Mouse (Mus musculus): Measurements from ENCODE around the gene Sgcg. TPM values are rescaled to one million over a fixed set of nuclear protein-coding genes. Genes with fewer than 3 reads are reported as not detected.

The Sgcg gene
- total RNA-seq, 2 experiments from 2014 or later: 0.14 TPM; not detected in 1

GRCm38 (mm10) chr14:61229763-61230162 lies 28.5 kb downstream of the Sgcg start:
- intact Hi-C loops (cut with DNase I): no loop called here
- H3K4me3 ChIP-seq: no peak overlapping the region
- H3K27ac ChIP-seq: no peak overlapping the region
- no peak for DNase-seq (ENCODE audit: extremely low spot score in 1 of 2, low spot score in 2 of 2)
- TF ChIP-seq CTCF (IDR thresholded peaks at IDR 0.05): no peak

- Histone ChIP-seq H3K27ac (no peak overlapping the region), H3K4me3 (no peak overlapping the region)
- intact Hi-C loops (cut with DNase I): no loop called here
- no peak for DNase-seq (ENCODE audit: extremely low spot score in 1 of 2, low spot score in 2 of 2)
- no peak for TF ChIP-seq CTCF (IDR thresholded peaks at IDR 0.05)
Measured at GRCm38 (mm10) chr14:61226151-61226550, 32.1 kb downstream of the Sgcg start.

DNA sequence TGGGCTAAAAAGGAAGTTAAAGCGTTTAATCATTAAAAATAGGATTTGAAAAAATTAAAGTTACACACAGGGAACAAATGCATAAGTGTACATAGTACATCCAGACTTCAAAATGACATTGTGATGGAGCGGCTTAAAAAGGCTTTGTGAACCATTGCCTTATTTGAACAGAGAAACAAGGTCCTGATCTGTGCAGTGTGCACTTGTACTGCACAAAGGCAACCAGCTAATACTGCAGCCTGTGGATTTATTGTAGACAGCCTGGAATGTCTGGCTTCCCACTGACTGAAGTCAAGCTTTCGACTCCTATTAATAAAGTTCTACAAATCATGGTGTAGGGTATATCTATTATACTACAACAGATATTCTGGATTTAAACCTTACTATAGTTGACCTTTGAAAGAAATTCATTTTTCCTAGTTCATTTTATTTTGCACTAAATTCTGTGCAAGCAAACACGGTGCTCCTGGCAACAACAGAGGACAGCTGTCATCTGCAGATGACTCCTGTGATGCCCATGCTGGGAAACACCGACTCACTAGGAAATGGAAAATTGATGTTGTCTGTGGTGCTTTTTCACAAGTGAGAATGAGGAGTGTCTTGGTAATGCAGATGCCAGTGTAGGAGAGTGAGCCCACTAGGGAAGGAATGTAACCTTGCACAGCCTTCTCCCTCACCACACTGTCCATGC lies 33.8 kb downstream of the Sgcg start:
- no peak overlapping the region for H3K27ac ChIP-seq
- TF ChIP-seq CTCF (IDR thresholded peaks at IDR 0.05): no peak
- H3K4me3 ChIP-seq: no peak overlapping the region
- intact Hi-C loops (cut with DNase I): no loop called here
- no peak for DNase-seq (ENCODE audit: extremely low spot score in 1 of 2, low spot score in 2 of 2)

- no peak for DNase-seq (ENCODE audit: extremely low spot score in 1 of 2, low spot score in 2 of 2)
- intact Hi-C loops (cut with DNase I): no loop called here
- Histone ChIP-seq H3K4me3 (no peak overlapping the region), H3K27ac (no peak overlapping the region)
- no peak for TF ChIP-seq CTCF (IDR thresholded peaks at IDR 0.05)
Measured at GRCm38 (mm10) chr14:61223740-61224139, 34.5 kb downstream of the Sgcg start.

GRCm38 (mm10) chr14:61222506-61222905 lies 35.8 kb downstream of the Sgcg start:
- Histone ChIP-seq H3K4me3 (no peak overlapping the region), H3K27ac (no peak overlapping the region)
- intact Hi-C loops (cut with DNase I): no loop called here
- no peak for DNase-seq (ENCODE audit: extremely low spot score in 1 of 2, low spot score in 2 of 2)
- no peak for TF ChIP-seq CTCF (IDR thresholded peaks at IDR 0.05)

DNA sequence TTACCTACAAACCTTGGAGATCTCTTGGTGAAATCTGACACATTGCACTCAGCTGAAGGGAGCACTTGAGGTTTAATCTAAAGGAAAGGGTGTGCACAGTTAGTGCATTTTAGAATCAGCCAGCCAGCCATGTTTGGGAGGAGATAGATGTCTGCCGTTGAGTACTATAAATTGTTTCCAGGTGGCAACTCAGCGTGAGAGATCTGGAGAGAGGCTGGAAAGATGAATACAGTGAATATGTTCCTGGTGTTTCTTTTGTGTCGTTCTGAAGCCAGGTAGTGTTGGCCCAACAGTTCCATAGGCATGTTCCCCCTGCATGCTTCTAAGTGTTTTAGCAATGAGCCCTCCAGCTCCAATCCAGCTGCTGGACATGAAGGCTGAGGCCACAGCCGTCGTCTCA lies 37.1 kb downstream of the Sgcg start:
- Histone ChIP-seq H3K27ac (no peak overlapping the region), H3K4me3 (no peak overlapping the region)
- DNase-seq (ENCODE audit: extremely low spot score in 1 of 2, low spot score in 2 of 2): no peak
- intact Hi-C loops (cut with DNase I): no loop called here
- no peak for TF ChIP-seq CTCF (IDR thresholded peaks at IDR 0.05)

- H3K4me3 ChIP-seq: no peak overlapping the region
- intact Hi-C loops (cut with DNase I): no loop called here
- no peak overlapping the region for H3K27ac ChIP-seq
- no peak for DNase-seq (ENCODE audit: extremely low spot score in 1 of 2, low spot score in 2 of 2)
- TF ChIP-seq CTCF (IDR thresholded peaks at IDR 0.05): no peak
Measured at GRCm38 (mm10) chr14:61211754-61212153, 46.5 kb downstream of the Sgcg start.

GRCm38 (mm10) chr14:61210111-61210510 lies 48.2 kb downstream of the Sgcg start:
- DNase-seq (ENCODE audit: extremely low spot score in 1 of 2, low spot score in 2 of 2): no peak
- TF ChIP-seq CTCF (IDR thresholded peaks at IDR 0.05): no peak
- Histone ChIP-seq H3K27ac (no peak overlapping the region), H3K4me3 (no peak overlapping the region)
- intact Hi-C loops (cut with DNase I): no loop called here

- DNase-seq (ENCODE audit: extremely low spot score in 1 of 2, low spot score in 2 of 2): no peak
- TF ChIP-seq CTCF (IDR thresholded peaks at IDR 0.05): no peak
- H3K4me3 ChIP-seq: no peak overlapping the region
- H3K27ac ChIP-seq: no peak overlapping the region
- intact Hi-C loops (cut with DNase I): no loop called here
Measured at GRCm38 (mm10) chr14:61194416-61194815, 63.9 kb downstream of the Sgcg start.

DNA sequence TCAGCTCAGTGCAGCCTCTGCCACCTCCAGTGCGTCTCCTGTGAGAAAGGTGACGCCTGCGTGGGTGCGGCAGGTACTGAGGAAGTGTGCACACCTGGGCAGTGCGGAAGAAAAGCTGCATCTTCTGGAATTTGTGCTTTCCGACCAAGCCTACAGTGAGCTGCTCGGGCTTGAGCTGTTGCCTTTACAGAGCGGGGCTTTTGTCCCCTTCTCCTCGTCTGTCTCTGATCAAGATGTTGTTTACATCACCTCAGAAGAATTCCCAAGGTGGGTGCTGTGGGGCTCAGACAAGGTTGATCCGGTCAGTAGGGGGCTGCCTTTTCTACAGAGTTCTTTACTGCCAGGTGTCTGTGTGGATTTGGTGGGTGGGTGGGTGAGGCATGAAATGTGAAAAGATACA lies 66.0 kb downstream of the Sgcg start:
- H3K4me3 ChIP-seq: no peak overlapping the region
- DNase-seq (ENCODE audit: extremely low spot score in 1 of 2, low spot score in 2 of 2): no peak
- TF ChIP-seq CTCF (IDR thresholded peaks at IDR 0.05): no peak
- no peak overlapping the region for H3K27ac ChIP-seq
- intact Hi-C loops (cut with DNase I): no loop called here

DNA sequence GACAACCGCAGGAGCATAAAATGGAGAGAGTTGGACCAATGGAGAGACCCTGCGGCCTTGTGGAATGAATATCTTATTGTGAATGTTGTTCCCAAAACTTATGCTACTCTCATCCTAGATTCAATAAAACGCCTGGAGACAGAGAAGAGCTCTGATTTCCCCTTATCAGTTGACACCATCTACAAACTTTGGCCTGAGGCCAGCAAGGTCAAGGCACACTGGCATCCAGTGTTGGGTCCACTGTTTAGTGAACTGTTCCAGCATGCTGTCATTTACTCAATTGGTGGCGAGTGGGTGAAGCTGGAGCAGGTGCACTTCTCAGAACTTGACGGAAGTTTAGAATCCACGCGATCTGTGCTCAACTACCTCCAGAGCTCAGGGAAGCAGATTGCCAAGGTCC lies 66.4 kb downstream of the Sgcg start:
- intact Hi-C loops (cut with DNase I): no loop called here
- no peak for TF ChIP-seq CTCF (IDR thresholded peaks at IDR 0.05)
- no peak for DNase-seq (ENCODE audit: extremely low spot score in 1 of 2, low spot score in 2 of 2)
- no peak overlapping the region for H3K27ac ChIP-seq
- no peak overlapping the region for H3K4me3 ChIP-seq

DNA sequence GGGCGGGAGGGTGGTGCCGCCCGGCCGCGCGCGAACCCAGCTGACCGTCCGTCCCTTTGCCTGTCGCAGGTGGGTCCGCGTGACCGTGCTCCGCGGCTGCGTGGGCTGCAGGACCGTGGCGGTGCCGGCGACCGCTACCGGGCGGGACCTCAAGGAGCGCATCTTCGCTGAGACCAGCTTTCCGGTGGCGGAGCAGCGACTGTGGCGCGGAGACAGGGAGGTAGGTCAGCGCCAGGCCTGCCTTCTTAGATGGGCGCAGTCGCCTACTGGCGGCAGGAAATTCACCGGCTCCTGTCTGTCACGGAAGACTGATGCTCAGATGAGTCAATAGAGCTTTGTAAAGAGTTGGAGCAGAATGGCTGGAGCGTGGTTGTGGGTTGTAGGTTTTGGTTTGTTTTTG lies 85.1 kb downstream of the Sgcg start:
- TF ChIP-seq CTCF (IDR thresholded peaks at IDR 0.05): peak; percentile 35
- intact Hi-C loops (cut with DNase I): no loop called here
- DNase-seq (ENCODE audit: extremely low spot score in 1 of 2, low spot score in 2 of 2): no peak

GRCm38 (mm10) chr14:61172548-61173158 lies 85.6 kb downstream of the Sgcg start:
- H3K4me3 ChIP-seq: peak overlapping the region; percentile 77
- TF ChIP-seq CTCF (IDR thresholded peaks at IDR 0.05): no peak
- H3K27ac ChIP-seq: peak overlapping the region; percentile 96
- peak; percentile 98 to 99 for DNase-seq (ENCODE audit: extremely low spot score in 1 of 2, low spot score in 2 of 2)
- intact Hi-C loops (cut with DNase I): no loop called here

More for the DNA sequence above, 85.1 kb downstream of the Sgcg start:
- Histone ChIP-seq H3K4me3 (peak overlapping the region; percentile 77), H3K27ac (peak overlapping the region; percentile 96)

All from left cerebral cortex, adult 2 months (tissue).